Mouse (Mus musculus) frontal cortex, adult 2 months (tissue): ENCODE data around the gene Wnk1. TPM values are rescaled to one million over a fixed set of nuclear protein-coding genes. Genes with fewer than 3 reads are reported as not detected.

ENCODE experiments used
- DNase-seq, 2 experiments: peaks; one replicate each; pipeline ENCODE4 v3.0.0; 2022; ENCODE audit warnings: low spot score in 1 of 2; ENCODE audit errors: extremely low spot score in 1 of 2
- polyA plus RNA-seq: library from polyadenylated mRNA; depleted of rRNA; stranded (reverse); fragments of >200 nt; gene quantifications from 2 replicates; pipeline ENCODE4 v1.2.3, GENCODE M21; 2012

Wnk1 gene
- polyA plus RNA-seq, 1 experiment: 181 TPM

GRCm38 (mm10) chr6:120042632-120043220, 4.3 kb upstream of the Wnk1 start:
- DNase-seq: no peak

- no peak for DNase-seq
These were observed 2.0 kb upstream of the Wnk1 start for GRCm38 (mm10) chr6:120040557-120040857.

- DNase-seq: peak; percentile 74 to 89
These were observed 1.4 kb upstream of the Wnk1 start for GRCm38 (mm10) chr6:120039668-120040556.

- peak in 1 of 2 experiments; percentile 14 for DNase-seq
These were observed 738 bp upstream of the Wnk1 start for GRCm38 (mm10) chr6:120039256-120039563.

- DNase-seq: peak; percentile 8 to 54
These were observed 671 bp downstream of the Wnk1 start for GRCm38 (mm10) chr6:120037636-120038365.

- DNase-seq: peak; percentile 7 to 53
These were observed 1.4 kb downstream of the Wnk1 start for GRCm38 (mm10) chr6:120037004-120037635.

- DNase-seq: no peak
These were observed 13.9 kb downstream of the Wnk1 start for GRCm38 (mm10) chr6:120024577-120024976.

GRCm38 (mm10) chr6:120023746-120024145, 14.7 kb downstream of the Wnk1 start:
- DNase-seq: no peak

GRCm38 (mm10) chr6:120022042-120022441, 16.4 kb downstream of the Wnk1 start:
- DNase-seq: peak in 1 of 2 experiments; percentile 15

GRCm38 (mm10) chr6:120019697-120020096, 18.8 kb downstream of the Wnk1 start:
- no peak for DNase-seq

- no peak for DNase-seq
These were observed 25.3 kb downstream of the Wnk1 start for GRCm38 (mm10) chr6:120013125-120013524.

GRCm38 (mm10) chr6:120011440-120011839, 27.0 kb downstream of the Wnk1 start:
- no peak for DNase-seq

- DNase-seq: no peak
These were observed 27.5 kb downstream of the Wnk1 start for GRCm38 (mm10) chr6:120011001-120011400.

GRCm38 (mm10) chr6:120010535-120010934, 27.9 kb downstream of the Wnk1 start:
- no peak for DNase-seq

GRCm38 (mm10) chr6:120001718-120002117, 36.8 kb downstream of the Wnk1 start:
- DNase-seq: peak; percentile 16 to 81

- DNase-seq: no peak
These were observed 42.0 kb downstream of the Wnk1 start for GRCm38 (mm10) chr6:119996480-119996879.

- DNase-seq: peak in 1 of 2 experiments; percentile 67
These were observed 114.1 kb downstream of the Wnk1 start for GRCm38 (mm10) chr6:119924235-119925005.

GRCm38 (mm10) chr6:119922544-119922943, 115.9 kb downstream of the Wnk1 start:
- no peak for DNase-seq

- DNase-seq: no peak
These were observed 116.3 kb downstream of the Wnk1 start for GRCm38 (mm10) chr6:119922136-119922535.

- peak in 1 of 2 experiments; percentile 34 for DNase-seq
These were observed 119.8 kb downstream of the Wnk1 start for GRCm38 (mm10) chr6:119918561-119919181.
